In the genomic region with DNA sequence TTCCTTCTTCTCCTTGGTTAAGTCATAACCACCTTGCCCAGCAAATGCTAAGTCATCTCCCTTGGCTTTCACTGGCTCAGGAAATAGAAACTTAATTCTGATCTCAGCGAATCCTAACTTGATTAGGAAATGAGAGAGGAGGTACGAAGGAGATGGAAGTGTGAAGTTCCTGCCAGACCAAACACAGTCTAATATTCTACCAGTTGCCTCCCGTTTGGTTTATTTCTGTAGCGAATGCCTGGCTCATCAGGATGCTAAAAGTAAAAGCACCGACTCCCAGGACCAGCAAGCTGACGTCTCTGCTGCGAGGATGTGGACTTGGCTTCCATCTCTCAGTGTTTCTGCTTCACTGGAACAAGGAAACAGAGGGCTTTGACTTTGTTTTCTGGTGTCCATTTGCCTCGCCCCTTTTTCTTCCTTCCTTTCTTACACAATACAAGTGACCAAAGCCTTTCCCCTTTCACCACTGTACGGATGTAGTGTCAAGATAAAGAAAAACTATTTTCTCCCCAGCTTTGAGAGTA, we compare ENCODE assay signal across 9 mouse cellular contexts.
DNase-seq lines count a peak whose midpoint lies in the region; TF ChIP-seq lines count a peak whose summit lies in the region.
"Had no signal": no experiment of that assay in that cellular context is flagged by ENCODE, and none has a peak within 500 bp of the region (broad histone marks: within the 10 kb centered on the region; RNA-seq: fewer than 3 reads in every experiment).

No protein-coding gene starts in this region.

- no peak for TF ChIP-seq POLR2A in bone marrow, adult 2 months (IDR thresholded peaks at IDR 0.05; ENCODE audit: borderline replicate concordance, control insufficient read depth, low read depth, low read length)
- TF ChIP-seq POLR2A in cortical plate, adult 2 months (IDR thresholded peaks at IDR 0.05; ENCODE audit: extremely low read depth, insufficient read depth, low read length) = no peak

- H3K4me3 ChIP-seq in bone marrow, adult 2 months (replicated peaks; ENCODE audit: control insufficient read depth, low read depth, low read length) = peak overlapping the region; percentile 38
- H3K4me3 ChIP-seq in cortical plate, adult 2 months (ENCODE audit: insufficient read depth, low read length) = no peak overlapping the region
- H3K4me3 ChIP-seq: limb, embryonic 12.5 days had no signal

- H3K4me1 ChIP-seq in bone marrow, adult 2 months (ENCODE audit: control insufficient read depth, insufficient read depth, low read length) = peaks cover under 1% of the 10 kb centered on the region; the same call in 1 of the 2 replicates
- peaks cover 4% of the 10 kb centered on the region; the same call in 1 of the 2 replicates for H3K4me1 ChIP-seq in cortical plate, adult 2 months (ENCODE audit: control insufficient read depth, insufficient read depth, low read length)
- H3K4me1 ChIP-seq: limb, embryonic 12.5 days had no signal

- peak; percentile 14 to 23 for DNase-seq in kidney, adult 8-10 months
- DNase-seq in lung, postnatal 36 days = peak; percentile 41
- no peak for DNase-seq in urinary bladder, postnatal 10 days (ENCODE audit: low spot score)
- no peak for DNase-seq in thymus, adult 18-20 months
- DNase-seq in left cerebral cortex, adult 11 months (ENCODE audit: low spot score) = no peak
- DNase-seq: gastrocnemius, postnatal 10 days had no signal

- H3K27ac ChIP-seq in bone marrow, adult 2 months (ENCODE audit: control insufficient read depth, insufficient read depth, low read depth, low read length, poor library complexity) = peak overlapping the region; percentile 86
- peak overlapping the region; percentile 75 for H3K27ac ChIP-seq in cortical plate, adult 2 months (ENCODE audit: insufficient read depth, low read length)
- H3K27ac ChIP-seq: limb, embryonic 12.5 days had no signal

- WGBS in bone marrow, adult 2 months = 4% methylated on average over 9 of the region's 9 CpGs

- TF ChIP-seq CTCF in bone marrow, adult 2 months (IDR thresholded peaks at IDR 0.05; ENCODE audit: control insufficient read depth, insufficient read depth, low read length) = no peak
- TF ChIP-seq CTCF in cortical plate, adult 2 months (IDR thresholded peaks at IDR 0.05; ENCODE audit: extremely low read depth, insufficient read depth, low read length) = no peak

Comparison
In these comparisons a context has a peak if more than half of its experiments do, and no peak if none do; other contexts are left out.
1. DNase-seq: peak in kidney, adult 8-10 months (2 of 2) and lung, postnatal 36 days (single experiment); none in urinary bladder, postnatal 10 days (single experiment), thymus, adult 18-20 months (0 of 2) and left cerebral cortex, adult 11 months (single experiment).